Mouse (Mus musculus) monocyte, adult 59 days (primary cell): ENCODE measurements around the gene Plekhm1. TPM values are rescaled to one million over a fixed set of nuclear protein-coding genes. Genes with fewer than 3 reads are reported as not detected.

ENCODE experiments used
- total RNA-seq, 2 experiments: library from RNA; stranded (reverse); gene quantifications; one replicate each; pipeline ENCODE4 v1.2.4; 2023

Plekhm1 gene
- total RNA-seq: 10 to 100 TPM; 51.0 to 54.5 TPM

GRCm38 (mm10) chr11:103411981-103412949, at the start of gene Plekhm1:
Gene Plekhm1, minus strand, starts transcription at chr11:103412687.

DNA sequence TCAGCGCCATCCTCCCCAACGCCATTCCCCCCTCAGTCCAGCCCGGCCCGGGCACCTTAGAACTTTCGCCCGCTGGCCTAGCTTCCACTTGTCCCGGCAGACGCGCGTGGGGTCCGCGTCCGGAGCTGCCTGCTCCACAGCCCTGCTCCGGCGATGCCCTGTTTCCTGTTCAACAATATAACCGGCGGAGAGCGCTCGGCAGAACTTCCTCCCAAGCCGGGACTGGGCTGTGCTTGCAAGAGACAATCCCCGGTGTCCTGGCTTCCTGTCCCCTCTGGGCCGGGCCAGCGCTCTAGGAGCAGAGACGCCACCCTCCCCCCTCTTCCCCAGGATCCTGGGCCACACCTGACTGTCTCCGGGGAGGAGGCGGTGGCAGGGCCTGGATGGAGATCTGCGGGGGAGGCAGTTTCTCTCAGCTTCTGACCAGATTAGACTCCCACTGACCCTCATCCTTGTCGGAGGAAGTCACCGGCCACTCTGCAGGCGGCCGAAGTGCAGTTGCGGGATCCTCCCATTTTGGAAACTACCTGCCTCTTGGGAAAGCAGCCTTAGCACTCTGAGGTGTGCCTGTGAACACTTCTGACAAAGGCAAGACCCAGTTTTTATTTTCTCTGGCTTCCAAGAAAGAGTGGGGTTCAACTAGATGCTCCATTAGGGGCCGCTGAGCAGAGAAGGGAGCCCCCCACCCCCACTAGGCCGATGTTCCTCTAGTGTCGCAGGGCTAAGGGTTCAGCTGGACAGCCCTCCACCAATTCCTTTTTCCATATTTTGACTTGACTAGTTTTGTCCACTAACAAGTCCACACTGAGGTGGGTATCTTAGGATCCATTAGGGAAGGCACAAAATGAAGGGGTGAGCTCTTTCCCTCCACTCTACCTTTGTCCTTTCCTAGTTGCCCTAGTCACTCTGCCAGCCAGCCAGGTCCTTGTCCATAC, 49.0 kb downstream of the Plekhm1 start, which contains the start of gene Arhgap27:
TSS of gene Arhgap27 (minus strand) at position 479 of the 935 bp plus-strand sequence.

Other genes with a start within 250 kb of the Plekhm1 start
- 100 to 1,000 TPM; 741 to 825 TPM for gene Fmnl1, start 241.6 kb downstream of the Plekhm1 start, total RNA-seq
- gene 1700023F06Rik, start 204.1 kb downstream of the Plekhm1 start, total RNA-seq: not detected
- not detected for gene Spata32, start 194.3 kb downstream of the Plekhm1 start, total RNA-seq
- gene Map3k14, start 145.2 kb downstream of the Plekhm1 start, total RNA-seq: 100 to 1,000 TPM; 113 to 117 TPM
- gene Arhgap27, start 49.0 kb downstream of the Plekhm1 start, total RNA-seq: 100 to 1,000 TPM; 109 to 119 TPM
- gene Lrrc37a, start 91.9 kb upstream of the Plekhm1 start, total RNA-seq: not detected
- gene Gm884, start 208.5 kb upstream of the Plekhm1 start, total RNA-seq: not detected
- not detected for gene Lyzl6, start 226.2 kb upstream of the Plekhm1 start, total RNA-seq
- not detected for gene Rprml, start 236.9 kb upstream of the Plekhm1 start, total RNA-seq